Mouse (Mus musculus) G1E (cell line): ENCODE measurements around the gene Zbed6. TPM values are rescaled to one million over a fixed set of nuclear protein-coding genes. Genes with fewer than 3 reads are reported as not detected.

Source experiments
- ATAC-seq: 2 replicates; pipeline ENCODE4 v1.8.0; 2016; ENCODE audit warnings: mild to moderate bottlenecking; ENCODE audit not compliant: insufficient number of reproducible peaks, poor library complexity, low FRiP score, severe bottlenecking; ENCODE audit errors: extremely low read depth
- DNase-seq: peaks from one replicate; pipeline ENCODE4 v3.0.0; 2012; ENCODE audit warnings: low spot score
- H3K27me3 ChIP-seq: 2 replicates; pipeline ENCODE4 v1.6.1; 2012; ENCODE audit warnings: mild to moderate bottlenecking, low read length, inconsistent platforms; ENCODE audit not compliant: insufficient read depth
- H3K36me3 ChIP-seq: replicated peaks from 2 replicates; pipeline ENCODE3; 2012; ENCODE audit warnings: mild to moderate bottlenecking, inconsistent platforms
- H3K4me1 ChIP-seq: 2 replicates; pipeline ENCODE4 v1.6.1; 2012; ENCODE audit warnings: low read depth, low read length, inconsistent platforms, mixed read lengths; ENCODE audit not compliant: insufficient read depth
- H3K4me3 ChIP-seq: 2 replicates; pipeline ENCODE4 v1.5.1; 2012; ENCODE audit warnings: low read depth, mild to moderate bottlenecking, inconsistent platforms, low read length, moderate library complexity, mixed read lengths
- H3K9me3 ChIP-seq: replicated peaks from 2 replicates; pipeline ENCODE4 v1.6.1; 2012; ENCODE audit warnings: inconsistent platforms
- CTCF ChIP-seq: IDR thresholded peaks from 2 replicates; pipeline ENCODE4 v1.5.1; 2012; ENCODE audit warnings: low read depth, low read length, inconsistent platforms, mixed read lengths
- GATA1 ChIP-seq: IDR thresholded peaks from 2 replicates; pipeline ENCODE4 v1.6.1; 2012; ENCODE audit warnings: borderline replicate concordance, low read length, inconsistent platforms, mixed read lengths
- GATA2 ChIP-seq: IDR thresholded peaks from 2 replicates; pipeline ENCODE4 v1.6.1; 2012; ENCODE audit warnings: low read depth, low read length, inconsistent platforms, borderline replicate concordance
- POLR2AphosphoS5 ChIP-seq: IDR thresholded peaks from 2 replicates; pipeline ENCODE4 v1.6.1; 2012; ENCODE audit warnings: low read depth, low read length, inconsistent platforms; ENCODE audit not compliant: insufficient replicate concordance
- TAL1 ChIP-seq: conservative IDR thresholded peaks from 2 replicates; pipeline ENCODE4 v1.6.1; 2012; ENCODE audit warnings: low read depth, low read length, inconsistent platforms, mixed read lengths
- polyA plus RNA-seq: library from polyadenylated mRNA; stranded (reverse); fragments of >175 nt; gene quantifications from 2 replicates; pipeline ENCODE4 v1.2.3, GENCODE M21; 2012
- total RNA-seq, 2 experiments: library from RNA; stranded (forward) in 1 of 2; stranded (reverse) in 1 of 2; fragments of 200-1000 nt in 1 of 2; fragments of >200 nt in 1 of 2; fragmentation: Nextera tagmentation in 1 of 2; gene quantifications; 2 replicates each; pipeline ENCODE4 v1.2.3; 2014 to 2017

Zbed6 gene
- total and polyA plus RNA-seq, 3 experiments: 26.1 to 31.5 TPM; not detected in 1

- Histone ChIP-seq H3K9me3 (no peaks in the 10 kb centered on the region), H3K4me3 (no peak overlapping the region), H3K27me3 (peaks cover 47% of the 10 kb centered on the region), H3K36me3 (peaks cover 9% of the 10 kb centered on the region), H3K4me1 (no peaks in the 10 kb centered on the region)
- DNase-seq (no peak), ATAC-seq (no peak)
- TF ChIP-seq POLR2AphosphoS5 (no peak), GATA2 (no peak), GATA1 (no peak), CTCF (no peak), TAL1 (no peak)
These were observed 33.6 kb upstream of the Zbed6 start for GRCm38 (mm10) chr1:133694301-133694700.

GRCm38 (mm10) chr1:133693536-133694114 is 32.9 kb upstream of the Zbed6 start:
- ATAC-seq (no peak), DNase-seq (no peak)
- peaks cover 5% of the 10 kb centered on the region for H3K36me3 ChIP-seq
- H3K4me3 ChIP-seq: no peak overlapping the region
- no peaks in the 10 kb centered on the region for H3K4me1 ChIP-seq
- H3K9me3 ChIP-seq: no peaks in the 10 kb centered on the region
- peaks cover 51% of the 10 kb centered on the region for H3K27me3 ChIP-seq
- TF ChIP-seq CTCF: no peak
- TF ChIP-seq GATA2: no peak
- no peak for TF ChIP-seq POLR2AphosphoS5
- no peak for TF ChIP-seq GATA1
- TF ChIP-seq TAL1: no peak

GRCm38 (mm10) chr1:133692195-133692594 is 31.5 kb upstream of the Zbed6 start:
- no peak for DNase-seq
- Histone ChIP-seq H3K36me3 (no peaks in the 10 kb centered on the region), H3K4me1 (no peaks in the 10 kb centered on the region), H3K9me3 (no peaks in the 10 kb centered on the region), H3K4me3 (no peak overlapping the region), H3K27me3 (peaks cover 55% of the 10 kb centered on the region)
- no peak for TF ChIP-seq TAL1
- no peak for TF ChIP-seq GATA1
- no peak for TF ChIP-seq GATA2
- no peak for TF ChIP-seq CTCF
- no peak for TF ChIP-seq POLR2AphosphoS5
- ATAC-seq: no peak

GRCm38 (mm10) chr1:133691046-133691445 is 30.4 kb upstream of the Zbed6 start:
- ATAC-seq: no peak
- DNase-seq: no peak
- no peaks in the 10 kb centered on the region for H3K36me3 ChIP-seq
- TF ChIP-seq POLR2AphosphoS5: no peak
- TF ChIP-seq GATA2: no peak
- no peak for TF ChIP-seq CTCF
- no peak for TF ChIP-seq TAL1
- TF ChIP-seq GATA1: no peak
- peaks cover 64% of the 10 kb centered on the region for H3K27me3 ChIP-seq
- H3K9me3 ChIP-seq: no peaks in the 10 kb centered on the region
- H3K4me3 ChIP-seq: no peak overlapping the region
- H3K4me1 ChIP-seq: no peaks in the 10 kb centered on the region

GRCm38 (mm10) chr1:133689897-133690296 is 29.2 kb upstream of the Zbed6 start, which contains the start of gene Lax1:
Lax1 (minus strand) TSS chr1:133690108.
- H3K36me3 ChIP-seq: no peaks in the 10 kb centered on the region
- peaks cover 67% of the 10 kb centered on the region for H3K27me3 ChIP-seq
- TF ChIP-seq TAL1: no peak
- no peak for TF ChIP-seq GATA2
- TF ChIP-seq GATA1: no peak
- no peak for TF ChIP-seq CTCF
- TF ChIP-seq POLR2AphosphoS5: no peak
- ATAC-seq: no peak
- H3K4me3 ChIP-seq: no peak within 1 kb of the TSS
- no peaks in the 10 kb centered on the region for H3K9me3 ChIP-seq
- DNase-seq: no peak
- no peaks in the 10 kb centered on the region for H3K4me1 ChIP-seq

- H3K4me1 ChIP-seq: no peaks in the 10 kb centered on the region
- no peak for TF ChIP-seq GATA1
- no peak for TF ChIP-seq TAL1
- TF ChIP-seq GATA2: no peak
- peaks cover 3% of the 10 kb centered on the region for H3K9me3 ChIP-seq
- H3K27me3 ChIP-seq: peaks cover 61% of the 10 kb centered on the region
- DNase-seq (no peak), ATAC-seq (no peak)
- H3K4me3 ChIP-seq: no peak overlapping the region
- H3K36me3 ChIP-seq: no peaks in the 10 kb centered on the region
These were observed 27.6 kb upstream of the Zbed6 start for GRCm38 (mm10) chr1:133688301-133688700.

- peaks cover 3% of the 10 kb centered on the region for H3K9me3 ChIP-seq
- H3K4me1 ChIP-seq: no peaks in the 10 kb centered on the region
- TF ChIP-seq POLR2AphosphoS5 (no peak), TAL1 (no peak), GATA2 (no peak), CTCF (no peak), GATA1 (no peak)
- ATAC-seq (no peak), DNase-seq (no peak)
- no peaks in the 10 kb centered on the region for H3K36me3 ChIP-seq
- H3K4me3 ChIP-seq: no peak overlapping the region
- H3K27me3 ChIP-seq: peaks cover 63% of the 10 kb centered on the region
These were observed 25.2 kb upstream of the Zbed6 start for GRCm38 (mm10) chr1:133685749-133686519.
